Comparison of ENCODE assay signal across 8 mouse cellular contexts in the genomic region with DNA sequence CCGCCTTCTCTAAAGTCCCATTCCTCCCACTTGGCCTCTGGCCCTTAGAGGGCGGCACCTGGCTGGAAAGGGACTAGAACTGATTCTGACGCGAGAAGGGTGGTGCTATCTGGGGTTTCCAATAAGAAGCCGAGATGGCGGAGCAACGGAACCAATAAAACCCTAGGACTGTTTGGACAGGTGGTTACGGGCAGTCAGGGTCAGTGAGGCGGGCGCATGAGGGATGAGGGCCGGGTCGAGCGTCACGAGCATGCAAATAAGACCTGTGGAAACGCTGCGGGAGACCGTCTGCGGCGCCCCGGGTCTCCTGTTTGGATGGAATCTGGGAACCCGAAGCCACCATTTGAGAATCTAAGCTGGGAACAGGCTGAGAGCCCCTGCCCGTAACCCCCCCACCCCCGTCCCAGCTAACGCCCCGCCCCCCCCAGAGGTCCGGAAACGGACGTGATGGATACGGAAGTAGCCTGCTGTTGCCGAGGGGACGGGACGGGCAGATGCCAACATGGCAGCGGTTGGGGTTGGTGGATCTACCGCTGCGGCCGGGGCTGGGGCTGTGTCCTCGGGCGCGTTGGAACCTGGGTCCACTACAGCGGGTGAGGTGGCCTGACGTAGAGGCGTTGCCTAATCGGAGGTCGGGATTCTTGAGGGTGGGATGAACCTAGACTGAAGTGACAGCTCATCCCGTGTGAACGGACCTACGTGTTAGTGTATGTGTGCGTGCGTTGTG. TPM values are rescaled to one million over a fixed set of nuclear protein-coding genes. Genes with fewer than 3 reads are reported as not detected.
DNase-seq lines count a peak whose midpoint lies in the region; ATAC-seq lines count a peak whose summit lies in the region.

A gene (plus strand): TSS at position 188 of the 727 bp plus-strand sequence.

- H3K4me2 ChIP-seq in hindbrain, embryonic 12.5 days (replicated peaks): peak within 1 kb of the TSS; percentile 61

- peak; percentile 90 for DNase-seq in NIH3T3 (ENCODE audit: low read depth)
- peak; percentile 88 to 92 for DNase-seq in cerebellum, postnatal 10 days
- peak; percentile 76 to 77 for DNase-seq in frontal cortex, postnatal 10 days (ENCODE audit: low spot score in 2 of 2)
- peak; percentile 70 to 85 for DNase-seq in layer of hippocampus, postnatal 14 days (ENCODE audit: low spot score in 2 of 2)
- DNase-seq in lung, postnatal 14 days: peak; percentile 84
- DNase-seq in retina, adult 2 months (ENCODE audit: low read depth, low spot score): peak; percentile 76
- DNase-seq in thymus, postnatal 36 days: peak; percentile 54 to 68

- ATAC-seq in hindbrain, embryonic 12.5 days (ENCODE audit: low FRiP score): peak; percentile 88

- no peaks in the 10 kb centered on the region for H3K27me3 ChIP-seq in hindbrain, embryonic 12.5 days

- H3K9ac ChIP-seq in hindbrain, embryonic 12.5 days: peak within 1 kb of the TSS; percentile 54

- peak within 1 kb of the TSS; percentile 85 for H3K27ac ChIP-seq in hindbrain, embryonic 12.5 days

- H3K4me1 ChIP-seq in hindbrain, embryonic 12.5 days: peaks cover 7% of the 10 kb centered on the region

- WGBS in hindbrain, embryonic 12.5 days: 20% methylated on average over 49 of the region's 49 CpGs

- H3K4me3 ChIP-seq in hindbrain, embryonic 12.5 days: peak within 1 kb of the TSS; percentile 53

- H3K36me3 ChIP-seq in hindbrain, embryonic 12.5 days: 0 out of 2 replicates have a peak, but pooled peaks cover 2% of the 10 kb centered on the region

- H3K9me3 ChIP-seq in hindbrain, embryonic 12.5 days (replicated peaks): no peaks in the 10 kb centered on the region

RNA-seq across cellular contexts. Expression of the gene that starts here (rescaled TPM):
- polyA plus RNA-seq in hindbrain, embryonic 12.5 days (2016; fragmentation: Nextera tagmentation; extraction: Ambion mirVana): 35.1 and 40.1 TPM in 2 replicates
- 10 to 100 TPM; 45.9 to 52.7 TPM for total RNA-seq in layer of hippocampus, postnatal 14 days (2021)

Comparison
In these comparisons a context has a peak if more than half of its experiments do, and no peak if none do; other contexts are left out.
1. Peak in every context shown above with its lines: DNase-seq, ATAC-seq, H3K4me3 ChIP-seq and H3K27ac ChIP-seq.